Mouse (Mus musculus) embryo, embryonic 10.5 days (tissue): ENCODE results near the gene Slc22a16.
A peak's percentile ranks its signal among the peaks of the same experiment; 100 is the strongest.
"Not testable (repeated sequence)": the region's sequence is repeated elsewhere in the genome, so short reads cannot be mapped to it uniquely, and the experiment has no call there.

Experiments
- DNase-seq: peaks from one replicate; pipeline ENCODE4 v3.0.0-alpha.2; 2015; ENCODE audit warnings: low spot score

The Slc22a16 gene

DNA sequence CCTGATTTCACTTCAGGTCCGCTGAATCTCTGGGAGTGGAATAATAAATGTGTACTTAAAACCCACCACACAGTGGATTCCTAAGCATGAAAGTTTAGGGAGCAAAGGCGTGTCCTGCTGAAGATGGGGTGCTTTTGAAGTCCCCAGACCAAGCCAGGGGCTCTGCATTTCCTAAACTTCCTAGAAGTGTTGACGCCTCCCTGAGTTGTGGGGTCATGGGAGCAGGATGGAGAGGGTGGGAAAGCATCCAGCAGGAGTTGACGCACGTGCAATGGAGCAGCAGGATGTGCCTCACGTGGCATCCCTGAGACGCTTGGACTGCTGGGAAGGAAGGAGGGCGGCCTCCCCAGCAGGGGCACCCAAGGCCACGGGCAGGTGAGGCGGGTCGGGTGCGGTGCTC, at the start of gene Slc22a16:
Gene Slc22a16, plus strand, starts transcription at position 301 of the 400 bp plus-strand sequence.
- no peak for DNase-seq

DNA sequence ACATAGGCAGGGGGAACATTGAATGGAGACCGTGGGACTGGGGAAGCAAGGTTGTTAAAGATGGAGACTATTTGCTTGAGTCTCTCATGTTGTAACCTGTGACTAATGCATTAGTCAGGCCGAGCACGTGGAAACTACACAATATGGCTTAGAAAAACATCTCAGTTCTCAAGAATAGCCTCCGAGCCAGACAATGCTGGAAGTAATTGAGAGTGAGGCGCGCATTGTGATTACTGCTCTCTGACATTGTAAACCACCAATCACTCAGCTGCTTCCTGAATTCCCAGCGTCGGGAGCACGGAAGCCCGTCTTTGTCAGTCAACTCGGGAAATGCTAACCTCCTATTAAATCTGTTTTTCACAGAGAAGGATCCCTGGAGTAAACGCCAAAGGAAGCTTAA, 48.6 kb upstream of the Slc22a16 start:
- DNase-seq, result peak; percentile 82

DNA sequence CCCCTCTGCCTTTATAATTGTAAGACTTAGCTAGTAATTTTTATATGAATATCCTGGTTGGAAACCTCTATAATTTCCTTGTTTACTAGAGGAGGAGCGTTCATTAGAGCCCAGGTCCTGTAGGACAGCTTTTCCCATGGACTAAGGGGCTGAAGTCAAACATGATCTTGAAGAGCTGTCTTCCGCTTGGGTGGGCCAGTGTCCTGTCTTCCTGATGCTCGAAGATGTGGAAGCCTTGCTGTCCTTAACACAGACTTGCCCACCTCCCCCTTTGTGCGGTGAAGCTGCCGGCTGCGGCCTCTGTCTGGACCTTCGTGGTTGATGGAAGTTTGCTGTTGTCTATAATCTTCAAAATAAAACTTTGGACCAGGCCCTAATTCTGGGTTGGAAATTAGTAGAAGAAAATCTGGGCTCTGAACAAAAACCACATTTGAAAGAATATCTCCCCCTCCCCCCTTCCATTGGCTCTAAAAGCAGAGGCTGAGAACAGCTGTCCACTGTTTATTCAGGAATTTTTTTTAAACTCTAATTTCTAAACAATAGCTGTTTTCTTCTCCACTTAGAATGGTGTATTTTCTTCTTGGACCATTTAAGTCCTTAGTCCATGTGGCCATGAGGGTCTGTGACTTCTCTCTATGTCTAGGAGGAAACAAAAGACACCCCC, 46.7 kb upstream of the Slc22a16 start:
- DNase-seq, result no peak

DNA sequence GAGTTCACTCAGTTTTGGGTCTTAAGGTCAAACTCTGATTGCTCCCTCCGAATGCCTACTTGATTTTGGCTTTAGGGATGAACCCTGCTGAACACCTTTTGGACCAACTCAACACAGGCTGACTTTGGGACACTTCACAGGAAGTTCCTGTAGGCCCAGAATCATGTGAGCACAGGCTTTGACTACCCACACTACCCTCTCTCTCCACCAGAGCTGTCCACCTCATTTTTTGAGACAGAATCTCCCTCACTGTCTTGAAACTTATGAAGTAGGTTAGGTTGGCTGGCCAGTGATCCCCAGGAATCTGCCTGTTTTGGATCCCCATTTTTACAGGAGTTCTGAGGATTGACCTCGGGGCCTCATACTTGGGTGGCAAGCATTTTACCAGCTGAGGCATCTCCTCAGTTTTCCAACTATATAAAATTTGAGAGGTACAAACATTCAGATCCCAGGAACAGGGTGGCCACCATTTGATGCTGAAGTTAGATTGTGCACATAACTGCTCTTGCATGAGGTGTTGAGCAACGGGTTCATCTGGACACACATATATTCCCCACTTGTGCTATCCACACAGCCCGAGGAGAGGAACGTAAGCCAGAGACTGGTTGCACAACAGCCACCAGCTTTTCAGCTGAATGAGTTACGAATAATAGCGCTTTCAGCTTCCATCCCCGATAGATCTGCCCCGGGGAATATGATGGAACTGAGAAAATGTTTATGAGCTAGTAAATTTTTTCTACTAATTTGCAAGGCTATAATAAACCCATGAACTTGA, 45.9 kb upstream of the Slc22a16 start:
- no peak for DNase-seq

DNA sequence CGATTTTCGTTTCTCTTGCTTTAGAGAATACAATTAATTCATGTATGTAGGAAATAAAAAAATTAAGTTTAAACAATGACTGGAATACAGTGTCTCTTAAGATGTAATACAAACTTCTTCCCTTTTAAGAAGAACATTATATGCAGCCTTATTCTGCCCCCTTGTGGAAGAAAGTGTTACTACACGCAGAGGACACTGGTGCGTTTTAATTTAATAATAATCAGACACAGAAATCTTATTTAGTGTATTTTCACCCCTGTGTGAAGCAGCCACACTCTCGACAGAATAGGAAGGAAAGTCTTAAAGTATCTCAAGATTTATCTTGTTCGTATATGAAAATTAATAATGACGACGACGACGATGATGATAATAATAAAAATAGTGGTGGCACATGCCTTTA, 45.1 kb upstream of the Slc22a16 start:
- peak; percentile 89 for DNase-seq

DNA sequence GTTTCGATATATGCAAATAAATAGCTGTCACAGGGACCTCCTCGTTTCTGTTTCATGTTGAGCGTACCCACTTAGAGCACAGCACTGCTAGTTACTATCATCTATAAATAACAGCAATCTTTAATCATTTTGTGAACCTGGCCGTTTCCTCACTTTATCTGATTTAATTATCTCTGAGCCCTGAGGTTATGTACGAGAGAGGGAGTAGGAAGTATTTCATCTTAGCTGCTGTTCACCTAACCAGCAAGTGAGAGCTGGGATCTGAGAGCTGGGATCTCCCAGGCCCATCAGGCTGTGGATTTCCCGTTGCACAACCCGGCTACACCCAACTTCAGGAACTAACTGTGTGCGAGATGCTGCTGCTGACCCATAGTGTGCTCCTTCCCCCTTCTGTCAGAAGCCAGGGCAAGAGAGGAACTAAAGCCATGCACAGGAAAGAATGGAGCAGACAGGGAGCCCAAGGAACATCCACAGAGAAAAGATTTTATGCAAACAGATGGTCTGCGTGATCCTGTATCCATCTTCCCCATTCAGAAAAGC, 44.5 kb upstream of the Slc22a16 start:
- DNase-seq, result no peak

DNA sequence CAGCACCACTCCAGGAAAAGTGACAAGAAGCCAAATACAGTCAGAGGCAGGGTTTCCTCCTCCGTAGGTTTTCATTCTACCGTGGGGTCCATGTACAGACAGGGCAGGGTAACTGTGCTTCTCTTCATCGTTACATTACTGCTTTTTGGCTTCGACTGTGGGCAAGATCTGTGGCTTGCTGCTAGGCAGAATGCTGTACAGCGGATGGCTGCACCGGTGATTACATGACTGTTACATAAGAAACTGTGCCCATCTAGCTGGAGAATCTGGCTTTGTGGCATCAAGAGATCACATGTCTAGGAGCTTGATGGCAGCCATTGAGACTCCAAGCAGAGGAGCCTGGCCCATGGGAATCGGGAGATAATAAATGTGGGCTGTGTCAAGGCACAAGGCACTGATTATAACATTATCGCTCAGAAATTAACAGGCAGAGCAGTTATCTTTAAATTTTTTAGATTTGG, 43.8 kb upstream of the Slc22a16 start:
- DNase-seq, result no peak

DNA sequence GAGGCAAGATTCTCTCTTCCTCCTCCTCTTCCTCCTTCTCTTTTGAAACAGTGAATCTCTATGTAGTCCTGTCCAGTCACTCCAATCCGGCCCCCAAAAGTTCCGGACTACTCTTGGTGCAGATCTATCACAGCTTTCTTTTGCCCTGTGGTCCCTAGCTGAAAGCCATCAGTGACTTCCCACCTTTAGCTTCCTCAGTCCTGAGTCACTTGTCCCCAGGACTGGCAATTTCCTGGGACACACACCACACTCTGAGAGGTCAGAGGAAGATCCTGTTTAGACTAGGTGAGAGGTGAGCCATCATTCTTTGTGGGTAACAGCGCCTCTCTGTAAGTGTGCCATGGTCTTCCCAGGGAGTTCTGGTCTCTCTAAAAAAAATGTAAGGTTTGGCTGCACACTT, 43.1 kb upstream of the Slc22a16 start:
- DNase-seq, result no peak

DNA sequence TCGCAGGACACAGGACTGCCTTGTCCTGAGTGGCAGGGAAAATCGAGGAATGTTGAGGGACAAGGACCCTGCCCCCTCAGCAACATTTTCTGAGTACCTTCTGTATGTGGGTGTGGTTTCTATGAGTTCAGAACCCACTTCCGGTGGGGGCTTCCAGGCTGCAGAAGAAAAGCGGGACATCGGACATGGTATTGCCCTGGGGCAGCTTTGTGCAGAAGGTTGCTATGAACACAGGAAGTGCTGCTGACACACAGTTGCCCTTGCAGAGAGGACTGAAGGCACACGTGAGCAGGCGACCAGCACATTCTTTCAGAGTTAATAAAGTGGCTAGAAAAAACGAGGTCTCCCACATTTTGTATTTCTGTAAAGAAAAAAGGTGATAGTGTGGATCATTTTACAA, 42.6 kb upstream of the Slc22a16 start:
- no peak for DNase-seq

DNA sequence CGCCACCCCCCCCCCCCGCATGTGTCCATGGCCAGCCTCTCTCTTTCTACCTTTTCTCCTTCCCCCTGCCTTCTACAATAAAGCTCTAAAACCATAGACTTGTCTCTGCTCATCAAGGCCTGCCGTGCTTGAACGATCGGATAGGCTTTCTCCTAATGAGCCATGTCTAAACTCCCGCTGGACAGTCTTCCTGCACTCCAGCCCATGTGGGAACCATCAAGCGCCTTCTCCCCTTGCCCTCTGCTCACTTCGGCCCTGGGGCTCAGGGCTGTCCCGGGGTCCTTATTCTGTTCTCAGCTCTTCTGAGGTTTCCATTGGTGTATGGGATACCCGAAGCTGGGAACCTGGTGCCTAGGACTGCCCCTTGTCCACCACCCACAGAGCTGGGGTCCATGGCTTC, 41.5 kb upstream of the Slc22a16 start:
- no peak for DNase-seq

DNA sequence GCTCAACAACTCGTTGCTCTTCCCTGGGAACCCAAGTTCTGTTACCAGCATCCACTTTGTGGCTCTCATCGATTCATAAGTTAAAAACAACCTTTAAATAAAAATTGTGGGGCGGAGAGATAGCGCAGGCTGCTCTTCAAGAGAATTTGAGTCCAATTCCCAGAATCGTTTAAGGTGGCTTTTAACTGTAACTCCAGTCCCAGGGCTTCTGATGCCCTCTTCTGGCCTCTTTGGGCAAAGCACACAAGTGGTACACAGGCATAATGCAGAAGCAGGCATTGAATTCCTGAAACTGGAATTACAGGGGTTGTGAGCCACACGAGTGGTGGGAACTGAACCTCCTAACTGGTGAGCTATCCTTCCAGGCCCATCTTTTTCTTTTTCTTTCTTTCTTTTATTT, 40.5 kb upstream of the Slc22a16 start:
- peak; percentile 81 for DNase-seq

DNA sequence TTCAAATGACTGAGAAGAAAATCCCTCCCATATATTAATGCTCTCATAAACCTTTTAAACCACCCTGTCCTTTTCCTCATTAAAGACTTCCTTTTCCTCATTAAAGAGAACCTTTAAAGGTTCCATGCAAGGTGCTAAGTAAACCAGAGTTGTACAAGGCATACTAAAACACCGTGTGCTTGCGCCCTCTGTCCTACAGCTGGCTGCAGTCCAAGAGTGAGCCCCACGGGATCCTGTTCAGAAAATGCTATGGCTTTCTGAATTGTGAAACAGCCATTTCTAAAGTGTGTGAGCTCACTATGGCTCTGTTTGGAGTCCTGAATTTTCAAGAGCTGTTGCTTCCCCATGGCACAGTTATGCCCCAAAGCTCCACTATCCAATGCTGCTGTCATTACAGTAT, 39.5 kb upstream of the Slc22a16 start:
- no peak for DNase-seq

DNA sequence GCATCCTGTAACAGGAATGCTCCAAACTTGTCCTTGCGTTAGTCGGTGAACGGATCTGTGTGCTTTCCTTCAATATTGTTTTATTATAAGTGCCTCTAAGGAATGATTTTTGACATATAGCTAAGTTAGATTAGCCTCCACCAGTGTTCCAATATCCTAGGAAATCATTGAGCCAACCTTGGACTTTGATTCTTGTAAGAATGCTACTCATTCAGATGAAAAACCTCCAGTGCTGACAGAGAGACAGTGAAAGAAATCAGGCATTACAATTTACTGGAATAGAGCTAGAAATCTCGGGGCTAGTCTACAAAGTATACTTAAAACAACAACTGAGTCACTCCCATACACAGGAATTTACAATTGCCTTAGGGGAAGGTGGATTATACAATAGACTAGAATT, 37.5 kb upstream of the Slc22a16 start:
- DNase-seq, result not testable (repeated sequence)

DNA sequence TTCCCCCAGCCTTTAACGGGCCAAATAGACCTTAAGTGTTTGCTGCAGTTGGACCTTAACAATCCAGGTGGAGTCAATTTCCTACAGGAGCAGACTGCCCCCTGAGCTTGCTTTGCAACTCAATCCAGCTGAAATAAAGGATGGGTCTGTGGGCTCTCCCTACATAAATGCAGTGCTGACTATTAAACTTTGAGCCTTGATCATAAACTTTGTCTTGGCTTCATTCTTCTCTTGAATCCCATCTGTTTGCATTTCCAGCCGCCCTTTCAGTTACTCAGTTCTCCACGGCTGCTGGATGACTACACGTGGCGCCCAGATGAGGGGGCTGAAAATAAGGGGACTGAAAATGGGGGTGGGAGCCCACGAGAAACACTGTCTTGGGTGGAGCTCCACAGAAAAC, 28.8 kb upstream of the Slc22a16 start:
- no peak for DNase-seq

DNA sequence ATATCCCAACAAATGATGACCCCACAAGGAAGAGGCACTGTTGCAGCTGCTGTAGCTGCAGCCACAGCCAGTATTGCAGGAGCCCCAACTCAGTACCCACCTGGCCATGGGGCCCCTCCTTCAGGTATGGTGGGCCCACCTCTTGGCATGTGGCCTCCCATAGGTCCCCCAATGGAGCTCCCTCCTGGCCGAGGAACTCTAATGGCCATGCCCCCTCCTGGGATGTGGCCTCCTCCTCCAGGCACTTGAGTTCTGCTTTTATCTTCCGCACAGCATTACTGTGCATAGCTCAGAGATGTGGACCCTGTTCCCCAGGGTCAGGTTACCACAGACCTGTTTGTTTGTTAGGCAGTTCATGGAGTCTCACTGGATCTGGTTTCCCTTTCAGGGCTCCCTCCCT, 20.8 kb upstream of the Slc22a16 start:
- DNase-seq, result no peak

DNA sequence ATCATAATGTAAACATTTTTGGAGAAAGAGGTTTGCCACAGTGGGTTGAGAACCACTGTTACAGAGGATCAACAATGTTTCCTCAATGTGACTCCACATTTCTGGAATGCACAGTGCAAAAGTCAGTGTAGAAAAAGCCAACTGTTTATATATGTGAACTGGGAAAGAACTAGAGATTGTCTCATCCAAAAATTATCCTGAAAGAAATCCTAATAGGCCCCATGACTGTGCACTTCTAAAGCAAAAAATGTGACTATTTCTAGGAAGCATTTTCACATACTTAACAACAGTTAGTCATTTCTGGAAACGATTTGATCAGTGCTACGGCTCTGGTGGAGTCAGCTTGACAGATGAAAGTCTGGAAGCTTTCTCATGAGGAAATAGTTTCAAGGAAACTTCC, 18.3 kb upstream of the Slc22a16 start:
- no peak for DNase-seq

DNA sequence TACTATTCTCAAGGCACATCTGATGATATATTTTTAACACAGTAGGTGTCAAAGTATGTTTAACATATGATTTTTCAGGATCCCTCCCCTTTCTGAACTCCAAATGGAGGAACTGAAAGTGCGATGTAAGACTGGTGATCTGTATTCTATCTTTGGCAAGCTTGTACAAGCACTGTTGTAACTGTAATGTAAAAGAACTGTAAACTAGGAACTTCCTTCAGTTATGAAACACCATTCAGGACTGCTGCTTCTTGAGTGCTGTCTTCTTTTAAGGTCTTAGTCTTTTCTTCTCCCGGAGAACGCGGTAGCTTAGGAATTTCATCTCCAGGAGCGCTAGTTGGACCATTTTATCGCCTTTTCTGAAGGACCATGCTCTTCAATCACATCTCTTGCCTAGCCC, 4.4 kb upstream of the Slc22a16 start:
- not testable (repeated sequence) for DNase-seq

DNA sequence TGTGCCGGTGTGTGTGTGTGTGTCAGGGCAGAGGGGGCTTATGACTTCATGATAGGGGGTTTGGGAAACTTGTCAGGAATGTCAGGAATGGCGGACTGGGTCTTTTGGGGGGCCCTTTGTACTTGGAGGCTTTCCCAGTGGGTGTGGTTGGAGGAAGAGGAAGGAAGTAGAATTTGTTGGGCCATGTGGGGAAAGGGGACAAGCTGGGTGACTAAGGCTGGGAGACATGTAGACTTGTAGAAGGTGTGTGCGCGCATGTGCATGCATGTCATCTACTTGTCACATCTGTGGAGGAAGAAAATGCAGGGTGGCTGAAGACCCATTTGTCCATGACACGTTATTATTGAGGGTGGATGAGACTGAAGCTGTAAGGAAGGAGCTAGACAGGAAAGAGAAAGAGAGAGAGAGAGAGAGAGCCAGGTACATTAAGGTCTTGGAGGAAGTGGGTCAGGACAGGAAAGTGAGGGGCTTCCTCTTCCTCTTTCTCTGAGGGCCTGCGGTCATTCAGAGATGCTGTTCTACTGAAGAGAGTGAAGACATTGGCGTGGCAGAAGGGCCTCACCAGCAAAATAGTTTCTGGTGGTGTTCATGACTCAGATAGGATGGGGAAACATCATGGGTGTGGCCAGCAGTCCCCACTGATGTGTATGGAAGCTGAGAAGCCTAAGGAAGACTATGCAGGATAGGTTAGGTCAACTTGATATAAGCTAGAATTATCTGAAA, 5.9 kb downstream of the Slc22a16 start:
- no peak for DNase-seq

DNA sequence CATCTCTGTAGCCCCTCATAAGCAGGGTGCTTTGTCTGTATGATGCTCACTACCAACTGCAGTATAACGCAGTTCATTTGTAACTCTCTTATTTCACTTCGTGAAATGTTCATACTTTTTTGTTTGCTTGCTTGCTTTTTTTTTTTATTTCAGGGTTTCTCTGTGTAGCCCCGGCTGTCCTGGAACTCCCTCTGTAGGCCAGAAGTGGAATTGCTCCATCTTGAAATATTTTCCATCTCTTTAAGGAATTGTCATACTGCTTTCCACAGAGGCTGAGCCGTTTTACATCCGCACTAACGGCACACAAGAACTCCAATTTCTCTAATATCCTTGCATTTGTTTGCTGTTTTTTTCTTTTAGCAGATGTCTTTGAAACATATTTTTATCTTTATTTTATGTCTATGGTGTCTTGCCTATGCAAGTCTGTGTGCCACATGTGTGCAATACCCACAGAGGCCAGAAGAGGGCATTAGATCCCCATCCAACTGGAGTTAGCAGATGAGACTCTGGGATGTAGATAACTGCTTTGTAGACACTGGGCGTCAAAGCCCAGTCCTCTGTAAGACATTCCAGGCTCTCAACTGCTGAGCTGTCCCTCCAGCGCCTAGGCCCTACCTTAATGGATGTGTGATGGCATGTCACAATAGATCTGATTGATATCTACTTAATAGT, 13.6 kb downstream of the Slc22a16 start:
- peak; percentile 54 for DNase-seq

DNA sequence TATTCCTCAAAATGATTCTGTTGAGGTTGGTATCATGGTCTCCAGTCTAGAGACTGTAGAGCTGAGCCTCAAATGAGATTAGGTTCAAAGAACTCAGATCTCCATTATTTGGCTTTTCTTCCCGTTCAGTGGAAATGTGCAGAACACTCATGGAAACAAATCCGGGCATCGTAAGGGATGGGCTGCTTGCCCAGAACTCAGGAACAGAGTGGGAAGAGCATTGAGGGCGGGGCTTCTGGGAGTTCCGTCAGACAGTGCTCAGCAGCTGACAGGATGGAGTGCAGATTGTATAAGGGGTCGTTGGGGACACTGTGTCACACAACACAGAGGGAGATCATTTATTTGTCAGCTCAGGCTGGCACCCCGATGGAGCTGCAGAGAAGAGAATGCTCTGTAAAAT, 22.1 kb downstream of the Slc22a16 start:
- DNase-seq, result no peak

DNA sequence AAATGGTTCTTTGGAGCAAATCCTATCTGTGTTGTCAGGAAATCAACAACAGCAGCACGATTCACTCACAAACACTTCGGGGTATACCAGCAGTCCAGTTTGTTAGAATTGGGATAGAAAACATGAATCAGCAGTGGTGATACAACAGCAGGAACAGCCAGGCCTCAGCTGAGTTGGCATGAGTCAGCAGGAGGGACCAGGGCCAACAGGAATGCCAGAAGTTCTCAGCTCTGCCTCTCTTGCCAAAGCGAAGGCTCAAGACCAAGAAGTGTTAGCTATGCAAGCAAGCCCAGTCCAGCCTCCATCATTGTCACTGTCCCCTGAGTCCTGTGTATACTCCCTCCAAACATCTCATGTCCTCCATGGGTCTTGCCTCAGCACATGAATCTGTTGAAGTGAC, 27.0 kb downstream of the Slc22a16 start:
- DNase-seq, result no peak

DNA sequence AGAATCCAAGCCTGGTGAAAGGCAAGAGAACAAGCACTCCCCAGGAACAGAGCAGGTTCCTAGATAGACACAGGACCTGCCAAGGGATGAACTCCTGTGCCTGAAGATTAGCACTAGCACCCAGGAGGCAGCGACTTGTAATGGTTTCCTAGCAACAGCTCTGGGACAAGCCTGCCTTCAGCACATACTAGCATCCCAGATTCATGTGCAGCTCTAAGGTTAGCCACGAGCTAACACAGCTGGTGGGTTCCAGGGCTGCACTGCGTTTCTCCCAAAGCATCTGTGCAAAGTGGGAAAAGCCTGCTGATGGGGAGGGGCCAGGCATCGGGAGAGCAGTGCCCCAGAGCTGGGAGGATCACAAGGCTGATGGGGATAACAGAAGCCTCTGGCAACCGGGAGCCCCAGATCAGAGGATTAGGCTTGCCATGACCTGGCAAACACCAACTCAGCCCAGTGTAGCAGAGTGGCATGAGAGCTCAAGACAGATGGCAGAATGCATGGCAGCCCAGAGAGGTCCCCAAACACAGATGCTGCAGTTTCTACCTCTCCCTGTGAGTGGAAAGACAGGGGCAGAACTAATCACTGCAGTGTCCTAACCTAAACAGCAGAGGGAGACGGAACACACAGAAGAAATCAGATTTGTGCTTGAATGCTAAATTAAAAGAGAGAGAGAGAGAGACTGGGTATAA, 34.7 kb downstream of the Slc22a16 start:
- peak; percentile 26 for DNase-seq
